Comparison of ENCODE assay signal across 22 mouse cellular contexts in genomic region chr15:5459083-5459482, GRCm38 (mm10).
A peak's percentile ranks its signal among the peaks of the same experiment; 100 is the strongest.
DNase-seq lines count a peak whose midpoint lies in the region; ATAC-seq and TF ChIP-seq lines count a peak whose summit lies in the region.
"Had no signal": no experiment of that assay in that cellular context is flagged by ENCODE, and none has a peak within 500 bp of the region (broad histone marks: within the 10 kb centered on the region; RNA-seq: fewer than 3 reads in every experiment).

No protein-coding gene starts in this region.

- ATAC-seq in intestine, postnatal 0 days: peak; percentile 65; the same call in 1 of the 2 replicates
- peak; percentile 97 for ATAC-seq in liver, postnatal 0 days
- no peak for ATAC-seq in hindbrain, embryonic 12.5 days (ENCODE audit: low FRiP score)
- ATAC-seq: hindbrain, embryonic 16.5 days had no signal

- H3K9me3 ChIP-seq in CH12.LX (replicated peaks; ENCODE audit: low read length): no peaks in the 10 kb centered on the region
- no peaks in the 10 kb centered on the region for H3K9me3 ChIP-seq in intestine, postnatal 0 days (ENCODE audit: control insufficient read depth)
- no peaks in the 10 kb centered on the region for H3K9me3 ChIP-seq in liver, postnatal 0 days (ENCODE audit: low read length)
- no peaks in the 10 kb centered on the region for H3K9me3 ChIP-seq in hindbrain, embryonic 12.5 days (replicated peaks)
- H3K9me3 ChIP-seq: embryonic facial prominence, embryonic 15.5 days; forebrain, embryonic 12.5 days; heart, embryonic 10.5 days; neural tube, embryonic 13.5 days had no signal

- TF ChIP-seq CTCF in CH12.LX (conservative IDR thresholded peaks at IDR 0.05 in 1 of 2, IDR thresholded peaks at IDR 0.05 in 1 of 2; ENCODE audit: low read depth in 2 of 2, low read length in 2 of 2): no peak
- no peak for TF ChIP-seq CTCF in intestine, postnatal 0 days (IDR thresholded peaks at IDR 0.05; ENCODE audit: low read depth)
- no peak for TF ChIP-seq CTCF in liver, postnatal 0 days (IDR thresholded peaks at IDR 0.05; ENCODE audit: low read depth)

- no peaks in the 10 kb centered on the region for H3K79me2 ChIP-seq in CH12.LX (replicated peaks; ENCODE audit: control insufficient read depth, extremely low read depth, insufficient read depth, poor library complexity, severe bottlenecking)

- no peak overlapping the region for H3K27ac ChIP-seq in CH12.LX (ENCODE audit: insufficient read depth, low read depth)
- H3K27ac ChIP-seq in intestine, postnatal 0 days (ENCODE audit: low read depth, low read length): no peak overlapping the region
- no peak overlapping the region; the same call in 1 of the 2 replicates for H3K27ac ChIP-seq in liver, postnatal 0 days (ENCODE audit: low read depth)
- no peak overlapping the region for H3K27ac ChIP-seq in hindbrain, embryonic 12.5 days
- H3K27ac ChIP-seq: embryonic facial prominence, embryonic 15.5 days; forebrain, embryonic 12.5 days; heart, embryonic 10.5 days; neural tube, embryonic 13.5 days had no signal

- dilution Hi-C loops in CH12.LX (cut with MboI; ENCODE audit: extremely low pct_ligation_motif_present, extremely low pct_unique_long_range_greater_than_20kb, low sequenced_read_pairs): no loop called here

- H3K27me3 ChIP-seq in CH12.LX (replicated peaks): no peaks in the 10 kb centered on the region
- no peaks in the 10 kb centered on the region for H3K27me3 ChIP-seq in intestine, postnatal 0 days (replicated peaks; ENCODE audit: control insufficient read depth, insufficient read depth, low read length)
- H3K27me3 ChIP-seq in liver, postnatal 0 days (ENCODE audit: insufficient read depth, low read length): no peaks in the 10 kb centered on the region
- no peaks in the 10 kb centered on the region for H3K27me3 ChIP-seq in hindbrain, embryonic 12.5 days
- H3K27me3 ChIP-seq: embryonic facial prominence, embryonic 15.5 days; forebrain, embryonic 12.5 days; neural tube, embryonic 13.5 days had no signal

- in situ Hi-C loops in CH12.LX (cut with MboI; ENCODE audit: low pct_ligation_motif_present, low pct_unique_long_range_greater_than_20kb, low sequenced_read_pairs): no loop called here

- TF ChIP-seq RAD21 in CH12.LX (IDR thresholded peaks at IDR 0.05; ENCODE audit: low read depth, low read length): no peak

- H3K36me3 ChIP-seq in CH12.LX (replicated peaks in 1 of 2; ENCODE audit: control insufficient read depth in 1 of 2, insufficient read depth in 1 of 2, low read length in 1 of 2): no peaks in the 10 kb centered on the region
- no peaks in the 10 kb centered on the region for H3K36me3 ChIP-seq in intestine, postnatal 0 days (ENCODE audit: control insufficient read depth, insufficient read depth)
- no peaks in the 10 kb centered on the region for H3K36me3 ChIP-seq in liver, postnatal 0 days (replicated peaks; ENCODE audit: insufficient read depth, low read length)
- no peaks in the 10 kb centered on the region for H3K36me3 ChIP-seq in hindbrain, embryonic 12.5 days
- H3K36me3 ChIP-seq: embryonic facial prominence, embryonic 15.5 days; forebrain, embryonic 12.5 days; heart, embryonic 10.5 days; neural tube, embryonic 13.5 days had no signal

- DNase-seq in 416B (ENCODE audit: low read depth): peak; percentile 45
- DNase-seq in CH12.LX (ENCODE audit: extremely low read depth): peak; percentile 33
- DNase-seq in liver, postnatal 0 days: peak; percentile 35
- no peak for DNase-seq in frontal cortex, postnatal 25 days (ENCODE audit: low spot score in 2 of 2)
- DNase-seq in kidney, postnatal 14 days: no peak
- DNase-seq: adrenal gland, postnatal 10 days; cerebellum, adult 9-10 months; gastrocnemius, postnatal 25 days; heart, postnatal 10 days; kidney, adult 8-10 months; left cerebral cortex, postnatal 4 days; lung, adult 18-20 months; lung, postnatal 36 days; thymus, postnatal 4 days had no signal

- no peak overlapping the region for H3K9ac ChIP-seq in CH12.LX (ENCODE audit: insufficient read depth, low read depth)
- H3K9ac ChIP-seq in intestine, postnatal 0 days (ENCODE audit: low read depth, low read length): no peak overlapping the region
- H3K9ac ChIP-seq in liver, postnatal 0 days (replicated peaks): no peak overlapping the region
- H3K9ac ChIP-seq in hindbrain, embryonic 12.5 days: no peak overlapping the region
- H3K9ac ChIP-seq: embryonic facial prominence, embryonic 15.5 days; forebrain, embryonic 12.5 days; neural tube, embryonic 13.5 days had no signal

- no peak overlapping the region for H3K4me3 ChIP-seq in CH12.LX (replicated peaks in 1 of 3; ENCODE audit: low read depth in 2 of 3, low read length in 2 of 3, poor library complexity in 1 of 3)
- H3K4me3 ChIP-seq in intestine, postnatal 0 days (ENCODE audit: low read depth, low read length): no peak overlapping the region
- no peak overlapping the region for H3K4me3 ChIP-seq in liver, postnatal 0 days (ENCODE audit: low read depth, low read length)
- H3K4me3 ChIP-seq in hindbrain, embryonic 12.5 days: no peak overlapping the region
- H3K4me3 ChIP-seq: embryonic facial prominence, embryonic 15.5 days; forebrain, embryonic 12.5 days; heart, embryonic 10.5 days; neural tube, embryonic 13.5 days had no signal

- WGBS in intestine, postnatal 0 days: 55% methylated on average over 3 of the region's 3 CpGs
- 61% methylated on average over 3 of the region's 3 CpGs for WGBS in liver, postnatal 0 days (ENCODE audit: insufficient replicate concordance)
- WGBS in hindbrain, embryonic 12.5 days: 92% methylated on average over 3 of the region's 3 CpGs

- H3K4me2 ChIP-seq in CH12.LX (ENCODE audit: insufficient read depth, low read depth, poor library complexity, severe bottlenecking): no peak overlapping the region
- H3K4me2 ChIP-seq in intestine, postnatal 0 days (replicated peaks; ENCODE audit: low read depth): no peak overlapping the region
- no peak overlapping the region for H3K4me2 ChIP-seq in liver, postnatal 0 days (ENCODE audit: low read depth, low read length)
- no peak overlapping the region for H3K4me2 ChIP-seq in hindbrain, embryonic 12.5 days (replicated peaks)
- H3K4me2 ChIP-seq: embryonic facial prominence, embryonic 15.5 days; forebrain, embryonic 12.5 days; midbrain, embryonic 11.5 days; neural tube, embryonic 13.5 days had no signal

- no peak for TF ChIP-seq POLR2A in CH12.LX (IDR thresholded peaks at IDR 0.05; ENCODE audit: low read depth, low read length)

- peaks cover 4 to 10% of the 10 kb centered on the region in 2 experiments; a peak in 3 of 4 replicates for H3K4me1 ChIP-seq in CH12.LX (ENCODE audit: control insufficient read depth in 1 of 2, insufficient read depth in 2 of 2)
- H3K4me1 ChIP-seq in intestine, postnatal 0 days (replicated peaks; ENCODE audit: control insufficient read depth, insufficient read depth, low read length): no peaks in the 10 kb centered on the region
- H3K4me1 ChIP-seq in liver, postnatal 0 days (ENCODE audit: insufficient read depth): no peaks in the 10 kb centered on the region
- no peaks in the 10 kb centered on the region for H3K4me1 ChIP-seq in hindbrain, embryonic 12.5 days
- H3K4me1 ChIP-seq: embryonic facial prominence, embryonic 15.5 days; forebrain, embryonic 12.5 days; heart, embryonic 10.5 days; neural tube, embryonic 13.5 days had no signal

- peak; percentile 55; the same call in 1 of the 2 replicates for TF ChIP-seq EP300 in CH12.LX (IDR thresholded peaks at IDR 0.05; ENCODE audit: low read length)
- peak; percentile 69 for TF ChIP-seq EP300 in liver, postnatal 0 days (IDR thresholded peaks at IDR 0.05; ENCODE audit: low read depth)

TF ChIP-seq in CH12.LX, 34 proteins besides CTCF, POLR2A, EP300 and RAD21 (continues in another document):
- TF ChIP-seq SMC3 (IDR thresholded peaks at IDR 0.05; ENCODE audit: low read depth, low read length): no peak
- TF ChIP-seq CHD2 (IDR thresholded peaks at IDR 0.05; ENCODE audit: low read length): no peak
- TF ChIP-seq MAZ (IDR thresholded peaks at IDR 0.05; ENCODE audit: low read depth, low read length): no peak
- TF ChIP-seq POLR2AphosphoS2 (IDR thresholded peaks at IDR 0.05; ENCODE audit: low read depth, low read length): no peak
- TF ChIP-seq ZMIZ1 (IDR thresholded peaks at IDR 0.05; ENCODE audit: low read depth, low read length): no peak
- no peak for TF ChIP-seq GABPA (IDR thresholded peaks at IDR 0.05; ENCODE audit: insufficient replicate concordance, low read depth, low read length)
- TF ChIP-seq HCFC1 (IDR thresholded peaks at IDR 0.05; ENCODE audit: low read depth, low read length): no peak
- TF ChIP-seq MXI1 (IDR thresholded peaks at IDR 0.05; ENCODE audit: low read depth, low read length): no peak
- TF ChIP-seq BHLHE40 (IDR thresholded peaks at IDR 0.05; ENCODE audit: low read depth, low read length): peak; percentile 51
- no peak for TF ChIP-seq E2F4 (IDR thresholded peaks at IDR 0.05; ENCODE audit: insufficient replicate concordance, low read depth, low read length)
- no peak for TF ChIP-seq ZNF384 (IDR thresholded peaks at IDR 0.05; ENCODE audit: low read depth, low read length)
- TF ChIP-seq CHD1 (IDR thresholded peaks at IDR 0.05; ENCODE audit: low read depth, low read length): no peak
- no peak for TF ChIP-seq ZC3H11A (IDR thresholded peaks at IDR 0.05; ENCODE audit: low read depth, low read length)
- TF ChIP-seq USF1 (IDR thresholded peaks at IDR 0.05; ENCODE audit: low read depth, low read length): no peak
- TF ChIP-seq IRF4 (IDR thresholded peaks at IDR 0.05; ENCODE audit: low read depth, low read length): 0 out of 2 replicates have a peak, but pooled peaks have one; percentile 32
- TF ChIP-seq ZKSCAN1 (IDR thresholded peaks at IDR 0.05; ENCODE audit: borderline replicate concordance, low read depth, low read length): no peak
- TF ChIP-seq MAX (IDR thresholded peaks at IDR 0.05; ENCODE audit: low read length): no peak
- TF ChIP-seq NELFE (IDR thresholded peaks at IDR 0.05; ENCODE audit: low read depth, low read length): no peak
- TF ChIP-seq TBP (conservative IDR thresholded peaks at IDR 0.05; ENCODE audit: low read depth, low read length): no peak
- TF ChIP-seq NRF1 (IDR thresholded peaks at IDR 0.05; ENCODE audit: low read depth, low read length): no peak
- TF ChIP-seq KAT2A (IDR thresholded peaks at IDR 0.05; ENCODE audit: insufficient replicate concordance, low read length): no peak
- peak; percentile 9; the same call in 1 of the 2 replicates for TF ChIP-seq JUN (IDR thresholded peaks at IDR 0.05; ENCODE audit: insufficient read depth, low read depth, low read length)
- TF ChIP-seq ELF1 (IDR thresholded peaks at IDR 0.05; ENCODE audit: low read depth, low read length): no peak
- 0 out of 2 replicates have a peak, but pooled peaks have one; percentile 27 for TF ChIP-seq MEF2A (IDR thresholded peaks at IDR 0.05; ENCODE audit: borderline replicate concordance, low read depth, low read length)
- TF ChIP-seq MAFK (IDR thresholded peaks at IDR 0.05; ENCODE audit: insufficient replicate concordance, low read length): no peak
- TF ChIP-seq JUND (conservative IDR thresholded peaks at IDR 0.05; ENCODE audit: low read depth, low read length): peak; percentile 41; the same call in 1 of the 2 replicates
- no peak for TF ChIP-seq USF2 (conservative IDR thresholded peaks at IDR 0.05; ENCODE audit: low read depth, low read length)

Comparison
In these comparisons a context has a peak if more than half of its experiments do, and no peak if none do; other contexts are left out.
1. DNase-seq: peak in 416B (single experiment), CH12.LX (single experiment) and liver, postnatal 0 days (single experiment); none in frontal cortex, postnatal 25 days (0 of 2) and kidney, postnatal 14 days (single experiment).